Mouse (Mus musculus): ENCODE data around the gene Iqgap1. TPM values are rescaled to one million over a fixed set of nuclear protein-coding genes. Genes with fewer than 3 reads are reported as not detected.
A peak's percentile ranks its signal among the peaks of the same experiment; 100 is the strongest.
"Not testable (repeated sequence)": the region's sequence is repeated elsewhere in the genome, so short reads cannot be mapped to it uniquely, and the experiment has no call there.

The Iqgap1 gene
- polyA plus RNA-seq, 1 experiment from 2014 or later, result 103 TPM

DNA sequence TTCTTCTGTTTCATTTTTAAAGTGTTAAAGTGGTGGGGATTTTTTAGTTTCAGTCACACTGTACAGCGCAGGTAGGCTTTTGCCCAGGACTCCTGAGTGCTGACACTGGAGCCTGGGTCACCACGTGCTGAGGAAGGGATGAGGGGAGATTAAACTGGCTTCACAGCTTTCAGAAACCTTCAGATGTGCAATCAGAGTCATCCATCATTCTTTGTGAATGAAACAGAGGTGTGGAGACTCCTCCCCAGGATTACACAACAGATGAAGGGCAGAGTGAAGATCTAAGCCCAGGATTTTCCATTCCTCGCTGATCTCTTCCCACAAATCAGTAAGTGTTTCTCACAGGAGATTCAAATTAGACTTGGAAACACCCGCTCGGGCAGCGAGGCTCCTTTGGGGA lies 76.2 kb downstream of the Iqgap1 start:
- no peak for DNase-seq (ENCODE audit: low read depth, low spot score)
- CTCF ChIA-PET, result no interaction called here
- no peaks in the 10 kb centered on the region for H3K27me3 ChIP-seq
- ATAC-seq, result no peak
- POLR2A ChIA-PET, result interaction anchor here (0.7 to 0.9 kb wide), 2 partner anchors 20 to 100 kb away, joined by 3 read pairs; no protein-coding TSS in a partner anchor
- in situ Hi-C loops (cut with MboI; ENCODE audit: low pct_unique_long_range_greater_than_20kb), result loop anchor here (5.0 to 25.0 kb wide), 2 partner anchors 53 to 313 kb away; partner anchors contain the start of gene Alpk3
- no peak for TF ChIP-seq CTCF (IDR thresholded peaks at IDR 0.05)

- ATAC-seq; H3K27me3 ChIP-seq; CTCF ChIA-PET; DNase-seq (ENCODE audit: low read depth, low spot score): not testable (repeated sequence)
- POLR2A ChIA-PET, result interaction anchor here (0.8 kb wide), 1 partner anchor 580 kb away, joined by 11 read pairs; no protein-coding TSS in a partner anchor
- in situ Hi-C loops (cut with MboI; ENCODE audit: low pct_unique_long_range_greater_than_20kb), result loop anchor here (25.0 kb wide), 1 partner anchor 313 kb away; the partner anchor contains the start of gene Alpk3
Measured at GRCm38 (mm10) chr7:80749109-80749508, 76.7 kb downstream of the Iqgap1 start.

GRCm38 (mm10) chr7:80747371-80747770 lies 78.4 kb downstream of the Iqgap1 start:
- in situ Hi-C loops (cut with MboI; ENCODE audit: low pct_unique_long_range_greater_than_20kb), result loop anchor here (25.0 kb wide), 1 partner anchor 315 kb away; the partner anchor contains the start of gene Alpk3
- ChIA-PET POLR2A (no interaction called here), CTCF (interaction anchor here (0.9 to 1.9 kb wide), 2 partner anchors 11 to 23 kb away, joined by 3 to 4 read pairs; no protein-coding TSS in a partner anchor)
- TF ChIP-seq CTCF (IDR thresholded peaks at IDR 0.05), result no peak
- DNase-seq (ENCODE audit: low read depth, low spot score) (no peak), ATAC-seq (no peak)
- H3K27me3 ChIP-seq, result no peaks in the 10 kb centered on the region

- POLR2A ChIA-PET, result interaction anchor here (0.6 to 2.0 kb wide), 2 partner anchors 41 to 53 kb away, joined by 3 to 8 read pairs; no protein-coding TSS in a partner anchor
- H3K27me3 ChIP-seq, result no peaks in the 10 kb centered on the region
- in situ Hi-C loops (cut with MboI; ENCODE audit: low pct_unique_long_range_greater_than_20kb), result loop anchor here (25.0 kb wide), 1 partner anchor 316 kb away; the partner anchor contains the start of gene Alpk3
- TF ChIP-seq CTCF (IDR thresholded peaks at IDR 0.05), result no peak
- ATAC-seq, result no peak
- CTCF ChIA-PET, result interaction anchor here (1.0 to 3.5 kb wide), 6 partner anchors 21 to 103 kb away, joined by 3 to 24 read pairs (median 6); no protein-coding TSS in a partner anchor
- no peak for DNase-seq (ENCODE audit: low read depth, low spot score)
Measured at GRCm38 (mm10) chr7:80746166-80746761, 79.5 kb downstream of the Iqgap1 start.

- TF ChIP-seq CTCF (IDR thresholded peaks at IDR 0.05), result no peak
- H3K27me3 ChIP-seq, result no peaks in the 10 kb centered on the region
- in situ Hi-C loops (cut with MboI; ENCODE audit: low pct_unique_long_range_greater_than_20kb), result loop anchor here (25.0 kb wide), 1 partner anchor 317 kb away; the partner anchor contains the start of gene Alpk3
- ATAC-seq (peak; percentile 23), DNase-seq (ENCODE audit: low read depth, low spot score) (no peak)
- CTCF ChIA-PET, result interaction anchor here (1.0 to 3.5 kb wide), 7 partner anchors 21 to 104 kb away, joined by 3 to 24 read pairs (median 5); no protein-coding TSS in a partner anchor
- POLR2A ChIA-PET, result interaction anchor here (1.1 to 2.0 kb wide), 2 partner anchors 16 to 41 kb away, joined by 3 to 8 read pairs; no protein-coding TSS in a partner anchor
Measured at GRCm38 (mm10) chr7:80745746-80746145, 80.0 kb downstream of the Iqgap1 start.

- H3K27me3 ChIP-seq, result no peaks in the 10 kb centered on the region
- CTCF ChIA-PET, result interaction anchor here (1.0 to 3.5 kb wide), 8 partner anchors 22 to 112 kb away, joined by 3 to 24 read pairs (median 4); no protein-coding TSS in a partner anchor
- POLR2A ChIA-PET, result interaction anchor here (1.1 to 2.0 kb wide), 2 partner anchors 16 to 42 kb away, joined by 3 to 8 read pairs; no protein-coding TSS in a partner anchor
- DNase-seq (ENCODE audit: low read depth, low spot score), result peak; percentile 89
- TF ChIP-seq CTCF (IDR thresholded peaks at IDR 0.05), result no peak
- peak; percentile 75 for ATAC-seq
- in situ Hi-C loops (cut with MboI; ENCODE audit: low pct_unique_long_range_greater_than_20kb), result loop anchor here (25.0 kb wide), 1 partner anchor 317 kb away; the partner anchor contains the start of gene Alpk3
Measured at GRCm38 (mm10) chr7:80745250-80745649, 80.5 kb downstream of the Iqgap1 start.

- no peaks in the 10 kb centered on the region for H3K27me3 ChIP-seq
- TF ChIP-seq CTCF (IDR thresholded peaks at IDR 0.05), result no peak
- CTCF ChIA-PET, result interaction anchor here (1.0 to 3.5 kb wide), 6 partner anchors 14 to 113 kb away, joined by 3 to 24 read pairs (median 6); no protein-coding TSS in a partner anchor
- ATAC-seq (no peak), DNase-seq (ENCODE audit: low read depth, low spot score) (no peak)
- in situ Hi-C loops (cut with MboI; ENCODE audit: low pct_unique_long_range_greater_than_20kb), result loop anchor here (25.0 kb wide), 1 partner anchor 318 kb away; the partner anchor contains the start of gene Alpk3
- POLR2A ChIA-PET, result no interaction called here
Measured at GRCm38 (mm10) chr7:80743920-80744630, 81.7 kb downstream of the Iqgap1 start.

DNA sequence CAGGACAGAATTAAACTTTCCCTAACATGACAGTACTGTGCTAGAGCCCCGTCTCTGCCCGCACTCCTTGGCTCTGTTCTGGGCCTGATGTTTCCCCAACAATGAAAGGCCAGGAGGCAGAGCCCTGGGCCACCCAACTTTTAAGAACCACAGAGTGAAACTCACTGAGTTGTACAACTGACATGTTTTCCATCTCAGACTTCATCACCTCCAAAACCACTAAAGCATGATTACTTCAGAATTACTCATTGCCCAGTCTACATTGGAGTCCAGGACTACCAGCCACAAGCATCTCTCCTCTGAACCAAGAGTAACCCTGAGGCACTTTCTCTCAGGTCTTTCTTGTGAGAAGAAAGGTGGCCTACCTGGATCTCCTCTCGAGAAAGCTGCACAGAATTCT lies 83.1 kb downstream of the Iqgap1 start:
- DNase-seq (ENCODE audit: low read depth, low spot score) (no peak), ATAC-seq (no peak)
- no peaks in the 10 kb centered on the region for H3K27me3 ChIP-seq
- ChIA-PET CTCF (no interaction called here), POLR2A (no interaction called here)
- in situ Hi-C loops (cut with MboI; ENCODE audit: low pct_unique_long_range_greater_than_20kb), result loop anchor here (25.0 kb wide), 1 partner anchor 320 kb away; the partner anchor contains the start of gene Alpk3
- TF ChIP-seq CTCF (IDR thresholded peaks at IDR 0.05), result no peak

DNA sequence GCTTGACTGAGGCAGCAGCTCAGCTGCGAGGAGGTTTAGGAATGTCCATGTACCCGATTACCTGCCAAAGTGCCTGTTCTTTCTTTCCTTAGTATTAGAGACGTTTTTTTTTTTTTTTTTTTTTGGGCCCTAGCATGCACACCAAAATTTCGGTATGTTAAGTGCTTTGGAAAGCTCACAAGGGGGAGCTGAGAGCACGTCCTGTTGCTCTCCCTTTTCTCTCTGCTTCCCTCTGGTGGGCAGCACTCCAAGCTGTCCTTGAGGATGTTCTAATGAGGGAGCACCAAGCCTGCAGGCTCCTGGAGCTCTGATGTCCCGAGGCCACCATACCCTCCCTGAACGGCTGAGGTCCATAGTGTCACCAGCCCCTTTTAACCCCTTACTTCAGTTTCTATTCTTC lies 84.8 kb downstream of the Iqgap1 start:
- peak; percentile 74 for TF ChIP-seq CTCF (IDR thresholded peaks at IDR 0.05)
- DNase-seq (ENCODE audit: low read depth, low spot score), result no peak
- ATAC-seq, result no peak
- H3K27me3 ChIP-seq, result no peaks in the 10 kb centered on the region
- ChIA-PET CTCF (interaction anchor here (0.6 to 2.3 kb wide), 11 partner anchors 10 to 119 kb away, joined by 3 to 13 read pairs (median 4); partner anchors contain the start of gene Zscan2), POLR2A (interaction anchor here (1.1 to 2.0 kb wide), 2 partner anchors 62 to 148 kb away, joined by 3 to 4 read pairs; no protein-coding TSS in a partner anchor)
- in situ Hi-C loops (cut with MboI; ENCODE audit: low pct_unique_long_range_greater_than_20kb), result loop anchor here (25.0 kb wide), 1 partner anchor 321 kb away; the partner anchor contains the start of gene Alpk3

- no peak for ATAC-seq
- no peaks in the 10 kb centered on the region for H3K27me3 ChIP-seq
- CTCF ChIA-PET, result interaction anchor here (1.0 to 1.9 kb wide), 4 partner anchors 11 to 113 kb away, joined by 3 to 7 read pairs (median 4); no protein-coding TSS in a partner anchor
- no peak for TF ChIP-seq CTCF (IDR thresholded peaks at IDR 0.05)
- in situ Hi-C loops (cut with MboI; ENCODE audit: low pct_unique_long_range_greater_than_20kb), result loop anchor here (5.0 to 25.0 kb wide), 2 partner anchors 116 to 326 kb away; partner anchors contain the start of gene Alpk3
- POLR2A ChIA-PET, result no interaction called here
- DNase-seq (ENCODE audit: low read depth, low spot score), result no peak
Measured at GRCm38 (mm10) chr7:80736199-80736598, 89.6 kb downstream of the Iqgap1 start.
